Mouse (Mus musculus) 3T3-L1 (cell line): ENCODE measurements around the gene Dcaf11.

Source experiments
- DNase-seq: peaks from one replicate; pipeline ENCODE4 v3.0.0-alpha.2; 2015; ENCODE audit warnings: low read depth, low spot score

The Dcaf11 gene

GRCm38 (mm10) chr14:55557003-55557402, 2.8 kb upstream of the Dcaf11 start:
- peak; percentile 79 for DNase-seq

GRCm38 (mm10) chr14:55557587-55557986, 2.2 kb upstream of the Dcaf11 start:
- DNase-seq: no peak

GRCm38 (mm10) chr14:55558740-55559448, 912 bp upstream of the Dcaf11 start:
- DNase-seq: no peak

GRCm38 (mm10) chr14:55560202-55561073, 632 bp downstream of the Dcaf11 start, which contains the start of gene A730061H03Rik:
Gene A730061H03Rik, minus strand, starts transcription at chr14:55560406.
- peak; percentile 97 for DNase-seq

- no peak for DNase-seq
Measured at GRCm38 (mm10) chr14:55561860-55562259, 2.1 kb downstream of the Dcaf11 start.

- no peak for DNase-seq
Measured at GRCm38 (mm10) chr14:55563249-55563648, 3.4 kb downstream of the Dcaf11 start.

- no peak for DNase-seq
Measured at GRCm38 (mm10) chr14:55565748-55566147, 5.9 kb downstream of the Dcaf11 start.

GRCm38 (mm10) chr14:55567496-55567895, 7.7 kb downstream of the Dcaf11 start:
- DNase-seq: no peak

GRCm38 (mm10) chr14:55570588-55570987, 10.8 kb downstream of the Dcaf11 start:
- no peak for DNase-seq

GRCm38 (mm10) chr14:55571760-55572159, 12.0 kb downstream of the Dcaf11 start:
- DNase-seq: no peak

GRCm38 (mm10) chr14:55575302-55575701, 15.5 kb downstream of the Dcaf11 start, which contains the start of gene Fitm1:
Gene Fitm1, plus strand, starts transcription at chr14:55575617.
- DNase-seq: no peak

- DNase-seq: no peak
Measured at GRCm38 (mm10) chr14:55575711-55576110, 15.9 kb downstream of the Dcaf11 start.

GRCm38 (mm10) chr14:55576376-55576775, 16.6 kb downstream of the Dcaf11 start:
- no peak for DNase-seq

- DNase-seq: peak; percentile 63
Measured at GRCm38 (mm10) chr14:55577871-55578667, 18.3 kb downstream of the Dcaf11 start, which contains the start of gene Psme1. Gene Psme1, plus strand, starts transcription at chr14:55578123.

- peak; percentile 44 for DNase-seq
Measured at GRCm38 (mm10) chr14:55578668-55579269, 19.0 kb downstream of the Dcaf11 start.

GRCm38 (mm10) chr14:55579511-55580496, 20.0 kb downstream of the Dcaf11 start:
- DNase-seq: no peak

GRCm38 (mm10) chr14:55580731-55581130, 20.9 kb downstream of the Dcaf11 start:
- DNase-seq: no peak

- DNase-seq: peak; percentile 8
Measured at GRCm38 (mm10) chr14:55581981-55582681, 22.3 kb downstream of the Dcaf11 start.

- no peak for DNase-seq
Measured at GRCm38 (mm10) chr14:55584303-55584701, 24.5 kb downstream of the Dcaf11 start.
